ENCODE assay signal across 13 mouse cellular contexts in the genomic region with DNA sequence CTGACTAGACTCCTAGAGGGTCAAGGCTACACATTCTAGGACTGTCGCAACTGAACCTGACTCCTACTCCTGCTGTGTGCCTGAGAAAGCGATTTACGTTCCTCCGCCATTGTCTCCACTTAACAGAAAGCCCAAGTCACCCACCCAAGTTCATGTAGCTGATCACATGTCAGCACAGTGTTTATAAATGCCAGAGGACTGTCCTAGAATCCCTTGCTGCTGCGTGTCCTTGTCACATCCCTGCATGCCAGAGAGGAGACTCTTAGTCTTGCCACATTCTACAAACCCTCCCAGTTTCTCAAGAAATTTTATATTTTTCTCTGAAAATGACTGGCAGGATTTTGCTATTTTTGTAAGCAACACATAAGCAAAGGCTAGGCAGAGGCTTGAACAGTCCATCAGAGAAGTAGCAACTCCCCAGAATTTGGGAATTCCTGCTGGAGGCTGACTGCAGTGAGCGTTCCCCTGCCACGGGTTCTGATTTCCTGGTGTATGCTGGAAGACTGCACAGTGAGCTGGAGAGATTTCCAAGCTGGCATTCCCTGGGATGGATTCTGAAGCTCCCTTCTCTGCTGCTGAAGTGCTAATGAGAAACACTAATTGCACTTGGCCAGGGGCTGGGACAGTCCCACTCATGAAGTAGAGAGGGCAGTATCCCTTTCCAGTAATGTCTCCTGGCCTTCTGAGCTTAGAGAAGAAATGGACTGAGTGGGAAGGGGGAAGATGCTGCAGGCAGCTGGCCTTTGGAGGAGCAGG.
DNase-seq lines count a peak whose midpoint lies in the region; ATAC-seq and TF ChIP-seq lines count a peak whose summit lies in the region.
"Had no signal": no experiment of that assay in that cellular context is flagged by ENCODE, and none has a peak within 500 bp of the region (broad histone marks: within the 10 kb centered on the region; RNA-seq: fewer than 3 reads in every experiment).

No protein-coding gene starts in this region.

- TF ChIP-seq POLR2A in brain, embryonic 14.5 days (IDR thresholded peaks at IDR 0.05; ENCODE audit: borderline replicate concordance, extremely low read depth, insufficient read depth, insufficient read length, poor library complexity, severe bottlenecking), result no peak

- WGBS in heart, embryonic 12.5 days, result 66% methylated on average over 7 of the region's 7 CpGs
- WGBS in heart, embryonic 10.5 days, result 84% methylated on average over 7 of the region's 7 CpGs

- H3K4me1 ChIP-seq in heart, embryonic 12.5 days (replicated peaks), result peaks cover 36% of the 10 kb centered on the region
- H3K4me1 ChIP-seq in heart, embryonic 10.5 days, result peaks cover 39% of the 10 kb centered on the region

- ATAC-seq in heart, embryonic 12.5 days (ENCODE audit: insufficient number of reproducible peaks, low FRiP score), result no peak
- ATAC-seq: hindbrain, embryonic 16.5 days had no signal

- peak; percentile 37 for TF ChIP-seq CTCF in layer of hippocampus, adult 2 months (conservative IDR thresholded peaks at IDR 0.05)
- TF ChIP-seq CTCF in brain, embryonic 14.5 days (IDR thresholded peaks at IDR 0.05; ENCODE audit: borderline replicate concordance, extremely low read depth, insufficient read depth, insufficient read length), result no peak

- H3K9ac ChIP-seq in heart, embryonic 12.5 days, result 0 out of 2 replicates have a peak overlapping the region, but pooled peaks have one; percentile 0
- H3K9ac ChIP-seq: lung, embryonic 15.5 days; neural tube, embryonic 12.5 days had no signal

- no peak overlapping the region for H3K4me2 ChIP-seq in heart, embryonic 12.5 days
- H3K4me2 ChIP-seq: lung, embryonic 15.5 days; neural tube, embryonic 12.5 days had no signal

- no peaks in the 10 kb centered on the region for H3K9me3 ChIP-seq in heart, embryonic 12.5 days (replicated peaks)
- H3K9me3 ChIP-seq in heart, embryonic 10.5 days, result no peaks in the 10 kb centered on the region
- H3K9me3 ChIP-seq: lung, embryonic 15.5 days; neural tube, embryonic 12.5 days had no signal

- no peak overlapping the region for H3K27ac ChIP-seq in heart, embryonic 12.5 days (ENCODE audit: poor library complexity, severe bottlenecking)
- no peak overlapping the region for H3K27ac ChIP-seq in heart, embryonic 10.5 days
- H3K27ac ChIP-seq in layer of hippocampus, adult 2 months, result no peak overlapping the region
- H3K27ac ChIP-seq: lung, embryonic 15.5 days; neural tube, embryonic 12.5 days had no signal

- no peaks in the 10 kb centered on the region for H3K36me3 ChIP-seq in heart, embryonic 12.5 days
- H3K36me3 ChIP-seq in heart, embryonic 10.5 days, result peaks cover 12% of the 10 kb centered on the region
- H3K36me3 ChIP-seq: lung, embryonic 15.5 days; neural tube, embryonic 12.5 days had no signal

- no peaks in the 10 kb centered on the region for H3K27me3 ChIP-seq in heart, embryonic 12.5 days (replicated peaks)
- H3K27me3 ChIP-seq in heart, embryonic 10.5 days (ENCODE audit: insufficient read depth, poor library complexity, severe bottlenecking), result no peaks in the 10 kb centered on the region
- H3K27me3 ChIP-seq: lung, embryonic 15.5 days; neural tube, embryonic 12.5 days had no signal

- H3K4me3 ChIP-seq in heart, embryonic 12.5 days, result no peak overlapping the region
- no peak overlapping the region for H3K4me3 ChIP-seq in heart, embryonic 10.5 days
- no peak overlapping the region for H3K4me3 ChIP-seq in layer of hippocampus, adult 2 months
- H3K4me3 ChIP-seq: lung, embryonic 15.5 days; neural tube, embryonic 12.5 days had no signal

- no peak for DNase-seq in heart, embryonic 10.5 days (ENCODE audit: low spot score)
- no peak for DNase-seq in layer of hippocampus, adult 2 months (ENCODE audit: low spot score in 2 of 2)
- no peak for DNase-seq in layer of hippocampus, postnatal 36 days
- peak; percentile 51 for DNase-seq in Muller cell, postnatal 12 days (ENCODE audit: inconsistent ontology term)
- peak; percentile 63 for DNase-seq in brain, embryonic 14.5 days (ENCODE audit: low read depth)
- DNase-seq in cerebellum, adult 9-11 months, result no peak
- DNase-seq: cerebellum, adult 11 months; cerebellum, postnatal 36 days; thymus, postnatal 25 days had no signal

Comparison
In these comparisons a context has a peak if more than half of its experiments do, and no peak if none do; other contexts are left out.
1. DNase-seq: peak in Muller cell, postnatal 12 days (single experiment) and brain, embryonic 14.5 days (single experiment); none in heart, embryonic 10.5 days (single experiment), layer of hippocampus, adult 2 months (0 of 2), layer of hippocampus, postnatal 36 days (0 of 2) and cerebellum, adult 9-11 months (single experiment).